Mouse (Mus musculus): ENCODE measurements at regions not wholly inside any gene's neighbourhood (a gene's known extent, or its start where the extent isn't known, plus 50 kb on each side); places are given as distances from the start of the nearest gene placed in this dataset.

- TF ChIP-seq CTCF (IDR thresholded peaks at IDR 0.05; ENCODE audit: extremely low read depth, insufficient read length, insufficient replicate concordance, low read depth, low read length) (no peak), POLR2A (IDR thresholded peaks at IDR 0.05; ENCODE audit: low read depth, low read length) (no peak)
Measured at GRCm38 (mm10) chr11:18631975-18632773, 386.6 kb downstream of the Meis1 start.
